Mouse (Mus musculus) frontal cortex, adult 2 months (tissue): ENCODE results near the gene Arl10. TPM values are rescaled to one million over a fixed set of nuclear protein-coding genes. Genes with fewer than 3 reads are reported as not detected.
"Not testable (repeated sequence)": the region's sequence is repeated elsewhere in the genome, so short reads cannot be mapped to it uniquely, and the experiment has no call there.

ENCODE experiments used
- DNase-seq, 2 experiments: peaks; one replicate each; pipeline ENCODE4 v3.0.0; 2022; ENCODE audit warnings: low spot score in 1 of 2; ENCODE audit errors: extremely low spot score in 1 of 2
- polyA plus RNA-seq: library from polyadenylated mRNA; depleted of rRNA; stranded (reverse); fragments of >200 nt; gene quantifications from 2 replicates; pipeline ENCODE4 v1.2.3, GENCODE M21; 2012; rRNA removed

Arl10 gene
- polyA plus RNA-seq, 1 experiment = 20.6 TPM

- peak; percentile 54 to 94 for DNase-seq
These were observed 36.3 kb downstream of the Arl10 start, which contains the start of gene Cltb for GRCm38 (mm10) chr13:54610972-54611754. Gene Cltb, minus strand, starts transcription at chr13:54611344.

DNA sequence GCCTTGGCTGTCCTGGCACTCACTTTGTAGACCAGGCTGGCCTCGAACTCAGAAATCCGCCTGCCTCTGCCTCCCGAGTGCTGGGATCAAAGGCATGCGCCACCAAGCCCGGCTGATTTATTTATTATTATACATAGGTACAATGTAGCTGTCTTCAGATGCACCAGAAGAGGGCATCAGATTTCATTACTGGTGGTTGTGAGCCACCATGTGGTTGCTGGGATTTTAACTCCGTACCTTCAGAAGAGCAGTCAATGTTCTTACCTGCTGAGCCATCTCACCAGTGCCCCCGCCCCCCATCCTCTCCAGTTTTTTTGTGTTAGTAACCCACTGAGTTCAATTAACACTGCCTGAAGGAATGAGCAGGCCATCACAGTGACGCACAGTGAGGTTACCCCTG, 38.3 kb downstream of the Arl10 start:
- not testable (repeated sequence) for DNase-seq

GRCm38 (mm10) chr13:54616307-54616706, 41.5 kb downstream of the Arl10 start:
- no peak for DNase-seq

DNA sequence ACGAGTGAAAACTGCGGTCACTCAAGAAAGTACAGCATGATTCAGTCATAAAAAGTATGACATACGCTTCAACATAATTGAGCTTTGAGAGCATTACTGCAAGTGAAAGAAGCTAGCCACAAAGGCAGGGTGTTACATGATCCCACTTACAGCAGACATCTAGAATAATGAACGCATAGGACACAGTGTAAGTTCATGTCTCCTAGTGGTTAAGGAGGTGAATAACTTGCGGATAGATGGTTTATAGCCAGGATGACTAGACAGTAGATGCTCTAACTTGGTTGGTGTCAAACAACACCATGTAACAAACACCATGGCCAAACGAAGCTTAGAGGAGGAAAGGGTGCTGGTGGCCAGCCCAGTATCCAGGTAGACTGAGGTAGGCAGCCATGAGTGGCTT, 42.2 kb downstream of the Arl10 start:
- no peak for DNase-seq

DNA sequence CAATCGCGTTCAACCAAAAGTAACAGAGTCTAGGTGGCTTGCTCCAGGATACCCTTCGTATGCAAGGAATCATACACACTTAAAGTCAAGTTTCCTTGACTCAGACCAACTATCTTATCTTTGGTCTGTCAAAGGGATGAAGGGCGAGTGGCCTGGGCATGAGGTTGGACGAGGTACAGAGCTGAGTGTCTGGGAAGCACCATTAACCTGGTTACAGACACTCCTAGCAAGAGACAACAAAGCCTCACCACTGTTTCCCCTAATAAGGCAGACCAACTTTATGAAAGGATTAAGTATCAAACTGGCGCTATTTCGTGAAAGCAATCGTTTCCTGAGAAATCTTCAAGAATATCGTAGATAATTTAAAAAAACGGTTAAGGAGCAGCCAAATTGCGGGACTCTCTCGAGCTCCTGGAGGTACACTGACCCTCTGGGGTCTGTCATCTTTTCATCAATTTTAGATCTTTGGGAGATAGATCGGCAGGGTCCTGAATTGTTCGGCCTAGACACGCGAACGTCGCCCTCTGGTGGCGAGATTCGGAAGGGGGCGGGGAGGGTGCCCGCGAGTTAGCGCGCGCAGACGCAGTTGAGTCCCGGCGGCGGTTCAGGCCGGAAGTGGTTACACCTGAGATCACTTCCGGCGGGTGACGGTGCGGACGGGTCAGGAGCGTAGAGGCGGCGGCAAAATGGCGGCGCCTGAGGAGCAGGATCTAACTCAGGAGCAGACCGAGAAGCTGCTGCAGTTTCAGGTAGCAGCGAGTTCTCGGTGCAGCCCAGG, 46.5 kb downstream of the Arl10 start, which contains the start of gene Faf2:
TSS of gene Faf2 (plus strand) at position 630 of the 778 bp plus-strand sequence.
- peak; percentile 94 to 100 for DNase-seq

GRCm38 (mm10) chr13:54621960-54622521, 47.2 kb downstream of the Arl10 start:
- peak in 1 of 2 experiments; percentile 27 for DNase-seq

DNA sequence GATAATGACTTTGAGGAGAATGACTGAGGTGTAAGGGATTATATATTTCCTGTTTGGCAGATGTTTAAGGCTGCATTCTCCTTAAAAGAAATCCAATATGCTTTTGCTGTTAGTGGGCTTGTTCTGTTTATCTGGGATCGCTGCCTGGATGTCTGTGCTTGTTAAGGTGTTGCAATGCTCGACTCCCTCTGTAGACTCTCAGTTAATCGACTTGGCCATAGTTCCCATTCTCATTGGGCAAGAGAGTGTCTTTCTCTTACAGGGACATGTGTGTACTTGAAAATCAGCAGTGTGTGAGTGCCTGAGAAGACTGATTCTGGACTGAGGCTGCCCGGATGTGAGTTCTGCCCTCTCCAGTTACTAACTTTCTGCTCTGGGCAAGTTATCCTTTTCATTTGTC, 54.3 kb downstream of the Arl10 start:
- DNase-seq = no peak

Other genes with a start within 250 kb of the Arl10 start
- gene Cplx2, start 203.7 kb upstream of the Arl10 start, polyA plus RNA-seq = 389 and 416 TPM in 2 replicates
- 24.4 and 25.0 TPM in 2 replicates for gene Thoc3, start 106.2 kb upstream of the Arl10 start, polyA plus RNA-seq
- 17.1 and 18.6 TPM in 2 replicates for gene Simc1, start 71.2 kb upstream of the Arl10 start, polyA plus RNA-seq
- 165 and 175 TPM in 2 replicates for gene 4833439L19Rik, start 9.6 kb upstream of the Arl10 start, polyA plus RNA-seq
- gene Nop16, start 15.1 kb downstream of the Arl10 start, polyA plus RNA-seq = 24.5 and 29.3 TPM in 2 replicates
- 233 and 327 TPM in 2 replicates for gene Higd2a, start 15.2 kb downstream of the Arl10 start, polyA plus RNA-seq
- 306 and 339 TPM in 2 replicates for gene Cltb, start 36.3 kb downstream of the Arl10 start, polyA plus RNA-seq
- 35.0 and 39.6 TPM in 2 replicates for gene Faf2, start 46.8 kb downstream of the Arl10 start, polyA plus RNA-seq
- 133 and 142 TPM in 2 replicates for gene Rnf44, start 118.9 kb downstream of the Arl10 start, polyA plus RNA-seq
- gene Cdhr2, start 126.4 kb downstream of the Arl10 start, polyA plus RNA-seq = 0.15 and 0.22 TPM in 2 replicates
- gene Gprin1, start 174.9 kb downstream of the Arl10 start, polyA plus RNA-seq = 82.2 and 88.5 TPM in 2 replicates
- gene Sncb, start 191.6 kb downstream of the Arl10 start, polyA plus RNA-seq = 560 and 602 TPM in 2 replicates
- gene Eif4e1b, start 209.0 kb downstream of the Arl10 start, polyA plus RNA-seq = not detected in 2 replicates
- gene Tspan17, start 214.4 kb downstream of the Arl10 start, polyA plus RNA-seq = 48.2 and 57.8 TPM in 2 replicates